Mouse (Mus musculus): ENCODE data around the gene Igsf8.

DNA sequence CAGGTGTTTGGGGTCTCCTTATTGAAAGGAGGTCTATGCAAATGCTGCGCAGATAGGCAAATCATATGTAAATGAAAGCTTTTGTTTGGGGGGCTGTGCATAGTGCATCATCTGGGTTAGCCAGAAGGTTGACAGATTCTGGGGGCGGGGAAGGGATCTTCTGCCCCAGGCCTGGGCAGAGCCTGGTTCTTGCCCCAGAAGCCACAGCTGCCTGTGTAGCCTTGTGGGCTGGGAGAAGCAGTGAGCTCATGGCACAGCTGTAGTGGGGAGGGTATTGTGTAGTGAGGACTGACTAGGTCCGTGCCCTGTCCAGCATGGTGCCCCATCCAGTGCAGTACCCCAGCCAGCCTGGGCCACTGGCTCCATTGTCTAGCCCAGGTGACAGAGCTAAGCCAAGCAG, 53.5 kb downstream of the Igsf8 start:
- TF ChIP-seq CTCF (IDR thresholded peaks at IDR 0.05; ENCODE audit: borderline replicate concordance, control insufficient read depth, extremely low read depth, insufficient read depth, low read length, poor library complexity), result no peak
- TF ChIP-seq POLR2A (IDR thresholded peaks at IDR 0.05; ENCODE audit: control insufficient read depth, extremely low read depth, insufficient read depth, low read length, poor library complexity), result no peak
